20 mouse cellular contexts compared by ENCODE assay signal in genomic region chr1:135668951-135669350, GRCm38 (mm10). TPM values are rescaled to one million over a fixed set of nuclear protein-coding genes. Genes with fewer than 3 reads are reported as not detected.
DNase-seq lines count a peak whose midpoint lies in the region; ATAC-seq and TF ChIP-seq lines count a peak whose summit lies in the region.
"Had no signal": no experiment of that assay in that cellular context is flagged by ENCODE, and none has a peak within 500 bp of the region (broad histone marks: within the 10 kb centered on the region; RNA-seq: fewer than 3 reads in every experiment).

No protein-coding gene starts in this region.

- H3K4me2 ChIP-seq in hindbrain, embryonic 16.5 days (ENCODE audit: low read length) = no peak overlapping the region
- no peak overlapping the region for H3K4me2 ChIP-seq in forebrain, postnatal 0 days (ENCODE audit: low read depth)

- no peak for TF ChIP-seq POLR2A in lung, adult 2 months (IDR thresholded peaks at IDR 0.05; ENCODE audit: borderline replicate concordance, extremely low read depth, low read depth, low read length)
- TF ChIP-seq POLR2A in bone marrow macrophage, adult 2 months (IDR thresholded peaks at IDR 0.05; ENCODE audit: borderline replicate concordance, low read depth, low read length) = no peak

- WGBS in hindbrain, embryonic 10.5 days = 80% methylated on average over 7 of the region's 7 CpGs
- WGBS in hindbrain, embryonic 16.5 days = 86% methylated on average over 7 of the region's 7 CpGs
- WGBS in lung, adult 2 months = 68% methylated on average over 7 of the region's 7 CpGs
- 87% methylated on average over 7 of the region's 7 CpGs for WGBS in forebrain, postnatal 0 days

- H3K36me3 ChIP-seq in hindbrain, embryonic 10.5 days = no peaks in the 10 kb centered on the region
- H3K36me3 ChIP-seq in hindbrain, embryonic 16.5 days (ENCODE audit: control insufficient read depth, insufficient read depth, low read length) = no peaks in the 10 kb centered on the region
- no peaks in the 10 kb centered on the region for H3K36me3 ChIP-seq in forebrain, postnatal 0 days (ENCODE audit: insufficient read depth)
- H3K36me3 ChIP-seq: midbrain, embryonic 10.5 days had no signal

- no peak for ATAC-seq in hindbrain, embryonic 16.5 days
- ATAC-seq in forebrain, postnatal 0 days = no peak
- ATAC-seq: inflammation-experienced regulatory T-cells, adult 6 months had no signal

- no peaks in the 10 kb centered on the region for H3K27me3 ChIP-seq in hindbrain, embryonic 10.5 days (ENCODE audit: insufficient read depth, poor library complexity, severe bottlenecking)
- no peaks in the 10 kb centered on the region for H3K27me3 ChIP-seq in hindbrain, embryonic 16.5 days (replicated peaks; ENCODE audit: control insufficient read depth, insufficient read depth, low read length)
- no peaks in the 10 kb centered on the region for H3K27me3 ChIP-seq in forebrain, postnatal 0 days (ENCODE audit: insufficient read depth, low read length)

- no peak overlapping the region for H3K9ac ChIP-seq in hindbrain, embryonic 16.5 days (ENCODE audit: low read depth, low read length)
- no peak overlapping the region for H3K9ac ChIP-seq in forebrain, postnatal 0 days

- H3K4me3 ChIP-seq in hindbrain, embryonic 10.5 days = no peak overlapping the region
- no peak overlapping the region for H3K4me3 ChIP-seq in hindbrain, embryonic 16.5 days (ENCODE audit: low read length)
- H3K4me3 ChIP-seq in lung, adult 2 months (replicated peaks; ENCODE audit: extremely low read depth, low read depth, low read length) = no peak overlapping the region
- no peak overlapping the region for H3K4me3 ChIP-seq in bone marrow macrophage, adult 2 months (ENCODE audit: insufficient read depth, low read length)
- no peak overlapping the region for H3K4me3 ChIP-seq in forebrain, postnatal 0 days (ENCODE audit: low read depth, low read length)
- H3K4me3 ChIP-seq: left cerebral cortex, adult 2 months; midbrain, embryonic 10.5 days had no signal

- 0 out of 2 replicates have a peak overlapping the region, but pooled peaks have one; percentile 14 for H3K27ac ChIP-seq in hindbrain, embryonic 10.5 days
- no peak overlapping the region for H3K27ac ChIP-seq in hindbrain, embryonic 16.5 days (ENCODE audit: low read depth, low read length)
- peak overlapping the region; percentile 66 for H3K27ac ChIP-seq in bone marrow macrophage, adult 2 months (ENCODE audit: insufficient read depth, low read depth, low read length)
- no peak overlapping the region for H3K27ac ChIP-seq in forebrain, postnatal 0 days (ENCODE audit: low read depth, low read length)
- H3K27ac ChIP-seq: left cerebral cortex, adult 2 months; stomach, postnatal 0 days had no signal

- H3K9me3 ChIP-seq in hindbrain, embryonic 10.5 days = no peaks in the 10 kb centered on the region
- H3K9me3 ChIP-seq in hindbrain, embryonic 16.5 days (ENCODE audit: control insufficient read depth, low read length) = no peaks in the 10 kb centered on the region
- no peaks in the 10 kb centered on the region for H3K9me3 ChIP-seq in forebrain, postnatal 0 days (ENCODE audit: low read length)
- H3K9me3 ChIP-seq: midbrain, embryonic 10.5 days had no signal

- TF ChIP-seq CTCF in lung, adult 2 months (IDR thresholded peaks at IDR 0.05; ENCODE audit: insufficient read depth, low read length) = no peak
- no peak for TF ChIP-seq CTCF in bone marrow macrophage, adult 2 months (IDR thresholded peaks at IDR 0.05; ENCODE audit: low read depth, low read length)
- TF ChIP-seq CTCF in forebrain, postnatal 0 days (IDR thresholded peaks at IDR 0.05; ENCODE audit: low read depth) = no peak

- DNase-seq in hindbrain, embryonic 10.5 days (ENCODE audit: low spot score) = no peak
- DNase-seq in lung, postnatal 10 days = peak; percentile 57
- no peak for DNase-seq in lung, adult 2 months
- peak; percentile 48 to 62 for DNase-seq in lung, postnatal 4 days
- no peak for DNase-seq in forebrain, postnatal 0 days
- DNase-seq in left cerebral cortex, adult 9 months (ENCODE audit: low spot score in 2 of 2) = no peak
- DNase-seq: B cell, adult 2 months; cerebellum, adult 11-12 months; kidney, adult 18-20 months; kidney, postnatal 25 days; left cerebral cortex, postnatal 4 days; right cerebral cortex, postnatal 14 days; thymus, adult 2 months; thymus, postnatal 4 days had no signal

- peaks cover 64% of the 10 kb centered on the region for H3K4me1 ChIP-seq in hindbrain, embryonic 10.5 days (replicated peaks)
- H3K4me1 ChIP-seq in hindbrain, embryonic 16.5 days (ENCODE audit: control insufficient read depth, insufficient read depth, low read depth, low read length) = peaks cover 30% of the 10 kb centered on the region
- peaks cover 12% of the 10 kb centered on the region for H3K4me1 ChIP-seq in lung, adult 2 months (ENCODE audit: control insufficient read depth, insufficient read depth, low read length)
- peaks cover 35% of the 10 kb centered on the region for H3K4me1 ChIP-seq in bone marrow macrophage, adult 2 months (ENCODE audit: control insufficient read depth, insufficient read depth, low read length)
- H3K4me1 ChIP-seq in forebrain, postnatal 0 days (ENCODE audit: insufficient read depth) = peaks cover 17% of the 10 kb centered on the region

RNA-seq across cellular contexts. Expression of gene Csrp1, which starts 50.9 kb away (rescaled TPM):
- 51.0 and 56.2 TPM in 2 replicates for polyA plus RNA-seq in hindbrain, embryonic 10.5 days (2016; fragmentation: Nextera tagmentation; extraction: Ambion mirVana)
- polyA plus RNA-seq in hindbrain, embryonic 16.5 days (2015; fragmentation: Nextera tagmentation; extraction: Ambion mirVana) = 20.6 and 23.7 TPM in 2 replicates
- polyA plus RNA-seq in lung, adult 2 months (2012; rRNA removed) = 556 and 717 TPM in 2 replicates
- 70.9 and 80.8 TPM in 2 replicates for polyA plus RNA-seq in bone marrow macrophage, adult 2 months (2012; ENCODE audit: insufficient read depth, insufficient read length, missing spikeins)
- 53.2 and 55.7 TPM in 2 replicates for total RNA-seq in forebrain, postnatal 0 days (2014; rRNA removed)
- polyA plus RNA-seq in forebrain, postnatal 0 days (2015; fragmentation: Nextera tagmentation; extraction: Ambion mirVana) = 20.8 and 21.0 TPM in 2 replicates

Comparison
In these comparisons a context has a peak if more than half of its experiments do, and no peak if none do; other contexts are left out.
1. DNase-seq: peak in lung, postnatal 10 days (single experiment) and lung, postnatal 4 days (2 of 2); none in hindbrain, embryonic 10.5 days (single experiment), lung, adult 2 months (single experiment), forebrain, postnatal 0 days (single experiment) and left cerebral cortex, adult 9 months (0 of 2).
2. H3K27ac ChIP-seq: peak in hindbrain, embryonic 10.5 days (single experiment) and bone marrow macrophage, adult 2 months (single experiment); none in hindbrain, embryonic 16.5 days (single experiment) and forebrain, postnatal 0 days (single experiment).